Mouse (Mus musculus): Measurements from ENCODE around the gene Vsig8. TPM values are rescaled to one million over a fixed set of nuclear protein-coding genes. Genes with fewer than 3 reads are reported as not detected.

The Vsig8 gene
- polyA plus RNA-seq, 1 experiment from 2014 or later = not detected

Other genes with a start within 250 kb of the Vsig8 start
- 0.11 and 0.71 TPM in 2 replicates for gene Kcnj9, start 226.6 kb upstream of the Vsig8 start, polyA plus RNA-seq (2016; fragmentation: Nextera tagmentation; extraction: Ambion mirVana)
- 0.31 and 0.77 TPM in 2 replicates for gene Kcnj10, start 214.7 kb upstream of the Vsig8 start, polyA plus RNA-seq (2016; fragmentation: Nextera tagmentation; extraction: Ambion mirVana)
- gene Pigm, start 179.4 kb upstream of the Vsig8 start, polyA plus RNA-seq (2016; fragmentation: Nextera tagmentation; extraction: Ambion mirVana) = 8.7 and 10.5 TPM in 2 replicates
- 0.16 TPM in 1 of 2 replicates, not detected in the other for gene Slamf9, start 80.6 kb upstream of the Vsig8 start, polyA plus RNA-seq (2016; fragmentation: Nextera tagmentation; extraction: Ambion mirVana)
- gene Igsf9, start 74.2 kb upstream of the Vsig8 start, polyA plus RNA-seq (2016; fragmentation: Nextera tagmentation; extraction: Ambion mirVana) = 74.1 and 76.0 TPM in 2 replicates
- gene Tagln2, start 55.9 kb upstream of the Vsig8 start, polyA plus RNA-seq (2016; fragmentation: Nextera tagmentation; extraction: Ambion mirVana) = 73.3 and 80.4 TPM in 2 replicates
- gene Cfap45, start 35.1 kb upstream of the Vsig8 start, polyA plus RNA-seq (2016; fragmentation: Nextera tagmentation; extraction: Ambion mirVana) = 2.4 and 3.6 TPM in 2 replicates
- 0.12 TPM in 1 of 2 replicates, not detected in the other for gene Slamf8, start 34.6 kb downstream of the Vsig8 start, polyA plus RNA-seq (2016; fragmentation: Nextera tagmentation; extraction: Ambion mirVana)
- gene Fcrl6, start 46.6 kb downstream of the Vsig8 start, polyA plus RNA-seq (2016; fragmentation: Nextera tagmentation; extraction: Ambion mirVana) = 0.21 TPM in 1 of 2 replicates, not detected in the other
- gene Dusp23, start 77.0 kb downstream of the Vsig8 start, polyA plus RNA-seq (2016; fragmentation: Nextera tagmentation; extraction: Ambion mirVana) = 8.4 and 10.2 TPM in 2 replicates
- 0.21 and 0.34 TPM in 2 replicates for gene Crp, start 142.1 kb downstream of the Vsig8 start, polyA plus RNA-seq (2016; fragmentation: Nextera tagmentation; extraction: Ambion mirVana)